Mouse (Mus musculus): ENCODE data around the gene Zfp566.
A peak's percentile ranks its signal among the peaks of the same experiment; 100 is the strongest.

Gene Zfp566

GRCm38 (mm10) chr7:30060341-30060740 lies 30.0 kb downstream of the Zfp566 start:
- no peak for DNase-seq (ENCODE audit: low read depth, low spot score)

- no peak for DNase-seq (ENCODE audit: low read depth, low spot score)
Observed at GRCm38 (mm10) chr7:30053591-30053990, 36.7 kb downstream of the Zfp566 start.

DNA sequence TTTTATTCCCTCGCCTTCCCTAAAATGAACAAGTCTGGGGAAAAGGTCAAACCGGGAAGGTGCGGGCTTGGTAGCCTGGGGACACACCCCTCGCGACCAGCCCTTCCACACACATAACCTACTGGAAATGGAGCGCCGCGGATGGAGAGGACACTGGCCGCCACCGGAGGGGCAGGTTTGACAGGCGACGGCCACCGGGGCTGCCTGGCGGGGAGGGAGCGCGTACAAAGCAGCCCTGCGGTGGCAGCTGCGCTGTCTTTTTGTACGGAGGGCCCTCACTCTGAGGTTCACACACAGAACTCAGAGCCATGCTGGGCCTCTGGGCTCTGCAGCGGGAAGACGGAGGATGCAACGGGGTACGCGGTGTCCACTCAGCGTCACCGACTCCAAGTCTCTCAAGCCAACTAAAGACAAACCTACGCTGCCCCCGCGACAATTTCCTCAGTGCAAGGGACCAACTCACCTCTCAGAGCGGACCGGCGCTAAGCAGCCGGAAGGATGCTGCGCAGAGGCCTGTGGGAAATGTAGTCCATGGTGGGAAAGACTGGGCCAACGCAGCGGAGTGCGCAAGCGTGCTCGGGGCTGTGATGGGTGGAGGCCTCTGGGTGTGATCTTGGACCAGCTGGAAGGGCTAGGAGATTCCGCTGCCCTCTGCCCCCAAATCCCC lies 39.3 kb downstream of the Zfp566 start, which contains the start of gene Zfp14:
Gene Zfp14, minus strand, starts transcription at position 499 of the 667 bp plus-strand sequence.
- peak; percentile 91 for DNase-seq (ENCODE audit: low read depth, low spot score)

DNA sequence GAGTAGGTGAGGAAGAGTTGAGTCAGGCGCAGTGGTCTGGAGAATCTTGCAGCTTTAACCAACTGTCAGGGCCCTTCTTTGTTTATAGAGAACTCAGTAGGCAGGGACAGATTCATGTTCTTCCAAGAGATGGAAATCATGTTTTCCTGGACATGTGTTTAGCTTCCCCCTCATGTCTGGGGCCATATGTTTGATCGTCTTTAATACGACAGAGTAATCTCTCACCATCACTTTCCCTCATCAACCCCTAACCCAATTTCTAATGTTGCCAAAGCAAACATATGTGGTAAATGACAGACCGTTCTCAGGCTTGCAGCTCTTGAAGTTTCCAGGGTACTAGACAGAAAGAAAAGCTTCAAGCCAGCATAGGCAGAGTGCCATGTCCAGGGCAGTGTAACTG lies 42.2 kb downstream of the Zfp566 start:
- no peak for DNase-seq (ENCODE audit: low read depth, low spot score)

DNA sequence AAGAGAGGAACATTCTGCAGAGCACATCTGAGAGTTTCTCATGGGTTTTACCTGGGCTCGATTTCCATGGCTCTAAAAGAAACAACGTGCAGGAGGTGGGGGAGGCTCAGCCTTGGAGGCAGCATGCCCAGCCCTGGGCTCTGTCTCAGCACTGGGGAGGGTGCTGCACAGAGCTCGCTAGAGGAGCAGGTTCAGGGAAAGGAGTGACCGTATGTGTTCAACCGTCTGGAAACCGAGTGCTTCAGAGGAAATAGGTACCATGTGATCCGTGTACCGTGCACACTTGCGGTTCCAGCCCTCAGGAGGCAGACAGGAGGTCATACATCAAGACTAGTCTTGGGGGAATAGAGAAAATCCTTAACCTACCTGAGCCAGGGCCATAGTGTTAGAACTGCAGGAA lies 46.0 kb downstream of the Zfp566 start:
- no peak for DNase-seq (ENCODE audit: low read depth, low spot score)

GRCm38 (mm10) chr7:30034331-30034730 lies 56.0 kb downstream of the Zfp566 start:
- no peak for DNase-seq (ENCODE audit: low read depth, low spot score)

GRCm38 (mm10) chr7:30031379-30031778 lies 58.9 kb downstream of the Zfp566 start:
- no peak for DNase-seq (ENCODE audit: low read depth, low spot score)

GRCm38 (mm10) chr7:30030677-30031076 lies 59.6 kb downstream of the Zfp566 start:
- no peak for DNase-seq (ENCODE audit: low read depth, low spot score)

- no peak for DNase-seq (ENCODE audit: low read depth, low spot score)
Observed at GRCm38 (mm10) chr7:30028572-30028971, 61.8 kb downstream of the Zfp566 start.
